Mouse (Mus musculus) CD4-positive, CD25-positive, alpha-beta regulatory T cell, adult 4 months (primary cell): ENCODE results near the gene Gm10100. TPM values are rescaled to one million over a fixed set of nuclear protein-coding genes. Genes with fewer than 3 reads are reported as not detected.
"Not testable (repeated sequence)": the region's sequence is repeated elsewhere in the genome, so short reads cannot be mapped to it uniquely, and the experiment has no call there.

Experiments
- ATAC-seq: one replicate; pipeline ENCODE4 v1.8.0; 2017
- polyA plus RNA-seq, 2 experiments: library from polyadenylated mRNA; unstranded; fragments of 100-300 nt; shearing (Covaris generic); gene quantifications; one replicate each; pipeline ENCODE4 v1.2.1; 2017

Gene Gm10100
- polyA plus RNA-seq: not detected

DNA sequence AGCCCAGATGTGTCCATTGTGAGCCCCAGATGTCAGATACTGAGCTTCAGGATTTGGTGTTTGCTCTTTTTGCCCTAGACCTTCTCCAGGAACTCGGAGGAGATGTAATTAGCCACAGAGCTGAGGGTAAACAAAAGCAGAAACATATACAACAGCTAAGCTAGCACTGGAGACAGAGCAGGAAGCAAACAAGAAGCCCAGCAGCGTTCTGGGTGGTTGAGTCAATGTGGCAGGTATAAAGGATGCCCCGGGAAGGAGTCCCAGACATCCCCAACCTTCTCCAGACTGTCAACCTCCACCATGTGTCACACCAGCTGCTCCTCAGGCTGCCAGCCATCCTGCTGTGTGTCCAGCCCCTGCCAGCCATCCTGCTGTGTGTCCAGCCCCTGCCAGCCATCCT lies at the start of gene Gm10100:
Gene Gm10100 (plus strand): TSS at position 301 of the 400 bp plus-strand sequence.
- no peak for ATAC-seq

GRCm38 (mm10) chr10:77677562-77677961 lies 48.7 kb upstream of the Gm10100 start:
- ATAC-seq: peak; percentile 57

GRCm38 (mm10) chr10:77682994-77683393 lies 43.3 kb upstream of the Gm10100 start:
- ATAC-seq: no peak

DNA sequence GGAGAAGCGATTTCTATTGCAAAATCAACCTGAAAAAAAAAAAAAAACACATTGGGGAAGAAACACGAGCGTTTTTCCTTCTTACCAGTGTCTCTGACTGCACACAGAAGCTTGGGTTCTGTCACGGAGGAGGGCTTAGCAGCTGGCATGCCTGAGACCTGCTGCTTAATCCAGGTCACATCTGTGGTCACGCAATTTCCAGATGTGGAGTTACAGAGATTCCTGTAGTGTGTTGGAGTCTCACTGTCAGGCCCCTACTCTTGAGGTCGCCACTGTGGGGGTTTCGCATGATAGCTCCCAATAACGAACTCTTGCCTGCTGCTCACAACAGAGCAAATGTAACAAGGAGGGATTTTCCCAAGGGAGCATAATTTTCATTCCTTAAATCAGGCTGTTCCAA lies 42.1 kb upstream of the Gm10100 start:
- ATAC-seq: no peak

GRCm38 (mm10) chr10:77685895-77686664 lies 40.2 kb upstream of the Gm10100 start, which contains the start of gene Tspear:
Gene Tspear, plus strand, starts transcription at chr10:77686569.
- ATAC-seq: no peak

- no peak for ATAC-seq
Measured at GRCm38 (mm10) chr10:77687021-77687420, 39.3 kb upstream of the Gm10100 start.

DNA sequence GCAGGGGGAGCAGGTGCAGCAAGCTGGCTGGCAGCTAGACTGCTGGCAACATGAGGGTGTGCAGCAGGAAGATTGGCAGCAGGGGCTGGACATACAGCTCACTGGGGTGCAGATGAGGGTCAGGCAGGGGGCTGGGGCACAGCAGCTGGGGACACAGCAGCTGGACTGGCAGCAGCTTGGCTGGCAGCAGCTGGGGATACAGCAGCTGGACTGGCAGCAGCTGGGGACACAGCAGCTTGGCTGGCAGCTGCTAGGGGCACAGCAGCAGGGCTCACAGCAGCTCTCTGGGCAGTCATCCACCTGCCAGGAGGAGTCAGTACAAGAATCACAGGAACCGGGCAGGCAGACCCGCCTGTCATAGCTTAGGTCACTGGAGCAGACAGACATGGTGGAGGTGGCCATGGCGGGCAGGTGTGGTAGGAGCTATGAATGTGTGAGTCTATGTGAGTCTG lies 35.9 kb upstream of the Gm10100 start, which contains the start of gene Gm19402:
Gene Gm19402 (minus strand): TSS at position 402 of the 452 bp plus-strand sequence.
- not testable (repeated sequence) for ATAC-seq

- ATAC-seq: no peak
Measured at GRCm38 (mm10) chr10:77697133-77697532, 29.2 kb upstream of the Gm10100 start, which contains the start of gene Gm9508. Gene Gm9508, minus strand, starts transcription at chr10:77697233.

DNA sequence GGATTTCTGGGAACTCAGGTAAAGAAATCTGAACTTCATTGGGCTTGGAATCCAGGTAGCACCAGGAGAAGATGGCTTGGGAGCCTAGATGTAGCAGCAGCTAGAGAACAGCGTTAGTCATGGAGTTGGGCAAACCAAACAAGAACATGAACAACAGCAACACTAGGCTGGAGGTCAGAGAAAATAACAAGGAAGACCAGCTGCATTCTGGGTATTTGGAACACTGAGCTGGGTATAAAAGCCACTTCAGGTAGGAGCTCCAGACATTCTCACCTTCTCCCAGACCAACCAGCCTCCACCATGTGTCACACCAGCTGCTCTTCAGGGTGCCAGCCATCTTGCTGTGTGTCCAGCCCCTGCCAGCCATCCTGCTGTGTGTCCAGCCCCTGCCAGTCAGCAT lies 20.0 kb upstream of the Gm10100 start, which contains the start of gene Gm10272:
Gene Gm10272 (plus strand): TSS at position 301 of the 400 bp plus-strand sequence.
- ATAC-seq: no peak

DNA sequence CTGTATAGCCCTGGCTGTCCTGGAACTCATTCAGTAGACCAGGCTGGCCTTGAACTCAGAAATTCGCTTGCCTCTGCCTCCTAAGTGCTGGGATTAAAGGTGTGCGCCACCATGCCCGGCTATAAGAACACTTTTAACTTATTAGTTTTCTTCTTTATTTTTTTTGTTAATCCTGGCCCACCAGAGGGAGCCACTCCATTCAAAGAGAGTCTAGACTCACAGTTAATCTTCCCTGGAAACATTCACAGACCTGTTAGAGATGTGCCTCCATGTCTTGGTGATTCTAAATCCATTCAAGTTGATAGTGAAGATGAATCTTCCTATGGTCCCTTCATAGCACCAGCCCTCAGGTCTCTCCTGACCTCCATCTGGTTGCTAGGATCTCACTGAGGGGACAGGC lies 16.5 kb upstream of the Gm10100 start:
- ATAC-seq: no peak

DNA sequence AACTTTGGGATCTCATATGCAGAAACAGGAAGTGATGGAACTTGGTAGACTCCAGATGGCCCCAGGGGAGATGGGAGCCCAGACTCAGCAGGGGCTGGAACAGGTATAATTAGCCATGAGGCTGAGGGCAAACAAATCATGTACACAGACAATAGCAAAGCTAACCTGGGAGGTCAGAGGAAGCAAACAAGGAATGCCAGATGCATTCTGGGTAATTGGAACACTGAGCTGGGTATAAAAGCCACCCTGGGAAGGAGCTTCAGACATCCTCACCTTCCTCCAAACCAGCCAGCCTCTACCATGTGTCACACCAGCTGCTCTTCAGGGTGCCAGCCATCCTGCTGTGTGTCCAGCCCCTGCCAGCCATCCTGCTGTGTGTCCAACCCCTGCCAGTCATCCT lies 15.1 kb upstream of the Gm10100 start, which contains the start of gene Gm10024:
Gene Gm10024 (plus strand): TSS at position 301 of the 400 bp plus-strand sequence.
- ATAC-seq: not testable (repeated sequence)

GRCm38 (mm10) chr10:77713734-77714133 lies 12.6 kb upstream of the Gm10100 start:
- no peak for ATAC-seq

GRCm38 (mm10) chr10:77715507-77715906 lies 10.8 kb upstream of the Gm10100 start, which contains the start of gene Gm10142:
Gene Gm10142, plus strand, starts transcription at chr10:77715807.
- no peak for ATAC-seq

DNA sequence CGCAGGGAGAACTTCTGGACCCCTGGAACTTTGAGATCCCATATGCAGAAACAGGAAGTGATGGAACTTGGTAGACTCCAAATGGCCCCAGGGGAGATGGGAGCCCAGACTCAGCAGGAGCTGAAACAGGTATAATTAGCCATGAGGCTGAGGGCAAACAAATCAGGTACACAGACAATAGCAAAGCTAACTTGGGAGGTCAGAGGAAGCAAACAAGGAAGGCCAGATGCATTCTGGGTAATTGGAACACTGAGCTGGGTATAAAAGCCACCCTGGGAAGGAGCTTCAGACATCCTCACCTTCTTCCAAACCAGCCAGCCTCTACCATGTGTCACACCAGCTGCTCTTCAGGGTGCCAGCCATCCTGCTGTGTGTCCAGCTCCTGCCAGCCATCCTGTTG lies 6.0 kb upstream of the Gm10100 start, which contains the start of gene Krtap12-1:
Gene Krtap12-1 (plus strand): TSS at position 301 of the 400 bp plus-strand sequence.
- not testable (repeated sequence) for ATAC-seq

GRCm38 (mm10) chr10:77724855-77725254 lies 1.4 kb upstream of the Gm10100 start:
- no peak for ATAC-seq

DNA sequence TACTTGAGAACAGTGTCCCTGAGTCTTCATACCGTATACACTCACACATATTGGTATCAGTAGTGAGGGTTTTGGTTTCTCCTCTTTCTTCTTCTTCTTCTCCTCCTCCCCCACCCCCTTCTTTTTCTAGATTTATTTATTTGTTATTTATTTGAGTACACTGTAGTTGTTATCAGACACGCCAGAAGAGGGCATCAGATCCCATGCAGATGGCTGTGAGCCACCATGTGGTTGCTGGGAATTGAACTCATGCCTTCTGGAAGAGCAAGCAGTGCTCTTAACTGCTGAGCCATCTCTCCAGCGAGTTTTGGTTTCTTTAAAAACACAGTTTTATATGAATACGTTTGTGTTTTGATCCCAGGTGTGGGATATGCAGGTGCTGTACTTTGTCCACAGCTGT lies 2.0 kb downstream of the Gm10100 start:
- no peak for ATAC-seq

DNA sequence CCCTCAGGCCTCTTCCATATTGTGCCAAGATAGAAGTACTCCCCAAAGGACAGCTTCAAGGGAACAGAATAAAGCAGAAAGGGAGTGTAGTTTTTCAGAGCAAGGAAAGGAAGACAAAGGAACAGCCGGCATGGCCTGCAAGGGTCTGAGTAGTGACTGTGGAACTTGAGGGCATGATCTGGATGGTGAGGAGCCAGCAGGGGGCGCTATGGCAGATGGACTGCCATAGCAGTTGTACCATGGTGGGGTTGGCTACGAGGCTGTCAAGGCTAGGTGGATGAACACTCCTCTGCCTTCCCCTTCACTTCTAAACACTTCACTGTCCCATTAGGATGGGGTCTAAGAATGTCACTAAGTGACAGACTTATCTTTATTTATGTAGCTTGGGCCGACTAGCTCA lies 3.0 kb downstream of the Gm10100 start:
- no peak for ATAC-seq

GRCm38 (mm10) chr10:77735928-77736327 lies 9.6 kb downstream of the Gm10100 start:
- ATAC-seq: no peak

DNA sequence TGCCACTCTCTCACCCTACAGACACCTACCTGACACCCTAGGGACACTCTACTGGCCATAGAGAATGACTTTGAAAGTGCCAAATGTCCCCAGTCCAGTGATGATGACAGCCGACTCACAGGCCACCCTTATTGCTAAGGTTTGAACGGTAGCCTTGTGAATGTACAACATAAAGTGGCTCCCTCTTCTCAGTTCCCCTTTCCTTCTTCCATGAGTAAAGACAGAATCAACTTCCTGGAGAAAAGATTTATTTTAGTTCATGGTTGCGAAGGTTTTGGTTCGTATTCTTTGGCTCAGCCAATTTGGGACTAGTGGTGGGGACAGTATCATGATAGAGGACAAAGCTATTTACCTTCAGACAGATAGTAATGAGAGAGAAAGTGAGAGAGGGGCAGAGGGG lies 12.6 kb downstream of the Gm10100 start:
- no peak for ATAC-seq

GRCm38 (mm10) chr10:77741924-77742688 lies 15.8 kb downstream of the Gm10100 start, which contains the start of gene Gm18596:
Gene Gm18596, minus strand, starts transcription at chr10:77742638.
- not testable (repeated sequence) for ATAC-seq

DNA sequence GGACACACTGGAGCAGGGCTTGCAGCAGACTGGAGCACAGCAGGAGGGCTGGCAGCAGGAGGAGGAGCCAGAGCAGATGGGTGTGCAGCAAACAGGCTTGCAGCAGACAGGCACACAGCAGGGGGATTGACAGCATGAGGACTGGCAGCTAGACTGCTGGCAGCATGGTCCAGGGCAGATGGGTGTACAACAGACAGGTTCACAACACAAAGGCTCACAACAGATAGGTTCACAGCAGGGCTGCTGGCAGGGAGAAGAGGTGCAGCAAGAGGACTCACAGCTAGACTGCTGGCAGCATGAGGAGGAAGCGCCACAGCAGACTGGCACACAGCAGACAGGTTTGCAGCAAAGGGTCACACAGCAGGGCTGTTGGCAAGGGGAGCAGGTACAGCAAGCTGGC lies 24.4 kb downstream of the Gm10100 start:
- not testable (repeated sequence) for ATAC-seq

GRCm38 (mm10) chr10:77751254-77751653 lies 25.0 kb downstream of the Gm10100 start, which contains the start of gene Gm9736:
Gene Gm9736, minus strand, starts transcription at chr10:77751354.
- not testable (repeated sequence) for ATAC-seq

DNA sequence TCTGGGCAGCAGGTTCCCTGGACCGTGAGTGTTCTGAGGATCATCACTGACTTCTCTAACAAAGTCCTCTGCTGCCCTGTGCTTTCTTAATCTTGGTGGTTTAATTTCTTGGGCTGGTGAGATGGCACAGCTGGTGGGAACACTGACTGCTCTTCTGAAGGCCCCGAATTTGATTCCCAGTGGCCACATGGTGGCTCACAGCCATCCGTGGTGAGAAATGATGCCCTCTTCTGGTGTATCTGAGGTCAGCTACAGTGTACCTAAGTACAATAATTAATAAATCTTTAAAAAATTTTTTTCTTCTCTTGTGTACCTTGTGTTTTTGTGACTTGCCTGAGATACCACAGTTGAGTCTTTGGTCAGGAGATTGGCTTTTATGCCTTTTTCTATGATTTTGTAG lies 26.0 kb downstream of the Gm10100 start:
- not testable (repeated sequence) for ATAC-seq
